Mouse (Mus musculus): ENCODE results near the gene Rpgrip1. TPM values are rescaled to one million over a fixed set of nuclear protein-coding genes. Genes with fewer than 3 reads are reported as not detected.

Gene Rpgrip1
- polyA plus RNA-seq, 1 experiment from 2014 or later: 59.3 TPM

DNA sequence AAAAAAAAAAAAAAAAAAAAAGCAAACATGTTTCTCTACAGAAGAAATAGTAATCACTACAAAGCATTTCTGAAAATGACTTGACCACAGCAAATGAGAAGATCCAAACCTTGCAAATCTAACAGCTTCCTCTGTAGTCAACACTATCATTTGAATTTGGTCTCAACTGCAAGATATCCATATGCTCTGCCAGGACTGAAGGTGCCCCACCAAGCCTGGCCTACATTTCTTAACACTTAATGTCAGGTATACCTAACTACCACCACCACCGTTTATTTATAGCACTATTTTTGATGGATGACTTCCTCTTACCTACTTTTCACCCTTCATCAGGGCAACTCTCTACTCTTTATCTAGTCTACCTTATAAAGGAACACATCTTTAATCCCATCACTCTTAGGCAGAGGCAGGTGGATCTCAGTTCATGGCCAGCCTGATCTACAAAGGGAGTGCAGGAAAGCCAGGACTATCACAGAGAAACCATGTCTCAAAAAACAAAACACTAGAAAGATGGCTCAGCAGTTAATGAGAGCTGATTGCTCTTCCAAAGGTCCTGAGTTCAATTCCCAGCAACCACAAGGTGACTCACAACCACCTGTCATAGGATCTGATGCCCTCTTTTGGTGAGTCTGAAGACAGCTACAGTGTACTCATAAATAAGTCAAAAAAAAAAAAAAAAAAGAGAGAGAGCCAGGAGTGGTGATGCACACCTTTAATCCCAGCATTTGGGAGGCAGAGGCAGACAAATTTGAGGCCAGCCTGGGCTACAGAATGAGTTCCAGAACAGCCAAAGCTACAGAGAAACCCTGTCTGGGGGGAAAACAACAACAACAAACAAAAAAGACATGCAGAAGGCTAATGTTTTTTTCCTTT lies 9.0 kb upstream of the Rpgrip1 start:
- Histone ChIP-seq H3K36me3 (peaks cover 9% of the 10 kb centered on the region), H3K4me2 (peak overlapping the region; percentile 59), H3K9me3 (no peaks in the 10 kb centered on the region), H3K4me3 (peak overlapping the region; percentile 87; the same call in 1 of the 2 replicates), H3K27ac (no peak overlapping the region), H3K4me1 (peaks cover 22% of the 10 kb centered on the region), H3K27me3 (no peaks in the 10 kb centered on the region), H3K9ac (no peak overlapping the region)
- 61% methylated on average over 1 of the region's 1 CpGs for WGBS
- no peak for ATAC-seq (ENCODE audit: insufficient number of reproducible peaks, low FRiP score, low TSS enrichment, low read depth)

GRCm38 (mm10) chr14:52103474-52103855 lies 7.0 kb upstream of the Rpgrip1 start:
- Histone ChIP-seq H3K9ac (peak overlapping the region; percentile 97), H3K27me3 (no peaks in the 10 kb centered on the region), H3K36me3 (peaks cover 9% of the 10 kb centered on the region), H3K27ac (peak overlapping the region; percentile 97), H3K4me1 (peaks cover 25% of the 10 kb centered on the region), H3K4me2 (peak overlapping the region; percentile 59), H3K4me3 (peak overlapping the region; percentile 87), H3K9me3 (no peaks in the 10 kb centered on the region)
- WGBS: under 1% methylated on average over 29 of the region's 30 CpGs
- ATAC-seq (ENCODE audit: insufficient number of reproducible peaks, low FRiP score, low TSS enrichment, low read depth): no peak

- Histone ChIP-seq H3K4me1 (peaks cover 25% of the 10 kb centered on the region), H3K4me2 (peak within 1 kb of the TSS; percentile 59), H3K9me3 (no peaks in the 10 kb centered on the region), H3K9ac (peak within 1 kb of the TSS; percentile 97), H3K27me3 (no peaks in the 10 kb centered on the region), H3K4me3 (peak within 1 kb of the TSS; percentile 87), H3K36me3 (peaks cover 9% of the 10 kb centered on the region), H3K27ac (peak within 1 kb of the TSS; percentile 97)
- ATAC-seq (ENCODE audit: insufficient number of reproducible peaks, low FRiP score, low TSS enrichment, low read depth): peak; percentile 98
- under 1% methylated on average over 50 of the region's 50 CpGs for WGBS
These were observed 6.4 kb upstream of the Rpgrip1 start, which contains the start of gene Hnrnpc for GRCm38 (mm10) chr14:52103856-52104676. TSS of gene Hnrnpc (minus strand) at chr14:52104028.

- Histone ChIP-seq H3K9me3 (no peaks in the 10 kb centered on the region), H3K4me1 (peaks cover 25% of the 10 kb centered on the region), H3K36me3 (peaks cover 9% of the 10 kb centered on the region), H3K27me3 (no peaks in the 10 kb centered on the region), H3K4me2 (peak overlapping the region; percentile 46), H3K9ac (peak overlapping the region; percentile 29), H3K4me3 (peak overlapping the region; percentile 87), H3K27ac (peak overlapping the region; percentile 92)
- WGBS: 27% methylated on average over 7 of the region's 7 CpGs
- no peak; the same call in 1 of the 2 replicates for ATAC-seq (ENCODE audit: insufficient number of reproducible peaks, low FRiP score, low TSS enrichment, low read depth)
These were observed 5.7 kb upstream of the Rpgrip1 start for GRCm38 (mm10) chr14:52104677-52105285.

GRCm38 (mm10) chr14:52105308-52105707 lies 5.2 kb upstream of the Rpgrip1 start:
- no peaks in the 10 kb centered on the region for H3K27me3 ChIP-seq
- no peak overlapping the region for H3K4me3 ChIP-seq
- H3K4me2 ChIP-seq: no peak overlapping the region
- no peaks in the 10 kb centered on the region for H3K9me3 ChIP-seq
- H3K27ac ChIP-seq: no peak overlapping the region
- peaks cover 25% of the 10 kb centered on the region for H3K4me1 ChIP-seq
- H3K36me3 ChIP-seq: peaks cover 9% of the 10 kb centered on the region
- H3K9ac ChIP-seq: no peak overlapping the region
- 52% methylated on average over 2 of the region's 2 CpGs for WGBS
- ATAC-seq (ENCODE audit: insufficient number of reproducible peaks, low FRiP score, low TSS enrichment, low read depth): no peak

GRCm38 (mm10) chr14:52106741-52107140 lies 3.8 kb upstream of the Rpgrip1 start:
- WGBS: 7% methylated on average over 10 of the region's 10 CpGs
- no peaks in the 10 kb centered on the region for H3K27me3 ChIP-seq
- no peak overlapping the region for H3K4me3 ChIP-seq
- peaks cover 18% of the 10 kb centered on the region for H3K4me1 ChIP-seq
- H3K4me2 ChIP-seq: 0 out of 2 replicates have a peak overlapping the region, but pooled peaks have one; percentile 19
- H3K36me3 ChIP-seq: peaks cover 4% of the 10 kb centered on the region; the same call in 1 of the 2 replicates
- no peak for ATAC-seq (ENCODE audit: insufficient number of reproducible peaks, low FRiP score, low TSS enrichment, low read depth)
- no peaks in the 10 kb centered on the region for H3K9me3 ChIP-seq
- peak overlapping the region; percentile 84 for H3K27ac ChIP-seq
- H3K9ac ChIP-seq: no peak overlapping the region

- 84% methylated on average over 2 of the region's 2 CpGs for WGBS
- no peaks in the 10 kb centered on the region for H3K27me3 ChIP-seq
- no peak overlapping the region for H3K9ac ChIP-seq
- H3K36me3 ChIP-seq: no peaks in the 10 kb centered on the region
- no peak overlapping the region for H3K4me3 ChIP-seq
- no peaks in the 10 kb centered on the region for H3K9me3 ChIP-seq
- no peak overlapping the region for H3K4me2 ChIP-seq
- no peak for ATAC-seq (ENCODE audit: insufficient number of reproducible peaks, low FRiP score, low TSS enrichment, low read depth)
- H3K27ac ChIP-seq: no peak overlapping the region
- 0 out of 2 replicates have a peak, but pooled peaks cover 9% of the 10 kb centered on the region for H3K4me1 ChIP-seq
These were observed 2.5 kb upstream of the Rpgrip1 start for GRCm38 (mm10) chr14:52108025-52108424.

DNA sequence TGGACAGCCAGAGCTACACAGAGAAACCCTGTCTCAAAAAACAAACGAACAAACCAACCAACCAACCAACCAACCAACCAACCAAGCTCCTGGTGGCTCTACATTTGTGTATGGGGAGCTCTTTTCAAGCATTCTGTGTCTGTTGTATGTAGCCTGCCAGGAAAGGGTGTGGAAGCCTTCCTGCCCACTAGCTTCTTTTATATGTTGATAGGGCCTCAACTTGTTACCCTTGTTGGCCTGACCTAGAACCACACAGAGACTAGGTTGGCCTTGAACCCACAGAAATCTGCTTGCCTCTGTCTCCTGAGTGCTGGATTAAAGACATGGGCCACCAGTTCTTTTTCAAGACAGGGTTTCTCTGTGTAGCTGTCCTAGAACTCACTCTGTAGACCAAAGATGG lies 3.6 kb downstream of the Rpgrip1 start:
- Histone ChIP-seq H3K4me1 (0 out of 2 replicates have a peak, but pooled peaks cover 4% of the 10 kb centered on the region), H3K9ac (no peak overlapping the region), H3K4me3 (no peak overlapping the region), H3K36me3 (no peaks in the 10 kb centered on the region), H3K4me2 (no peak overlapping the region), H3K9me3 (no peaks in the 10 kb centered on the region), H3K27ac (no peak overlapping the region), H3K27me3 (no peaks in the 10 kb centered on the region)
- WGBS: 61% methylated on average over 1 of the region's 1 CpGs
- ATAC-seq (ENCODE audit: insufficient number of reproducible peaks, low FRiP score, low TSS enrichment, low read depth): no peak

DNA sequence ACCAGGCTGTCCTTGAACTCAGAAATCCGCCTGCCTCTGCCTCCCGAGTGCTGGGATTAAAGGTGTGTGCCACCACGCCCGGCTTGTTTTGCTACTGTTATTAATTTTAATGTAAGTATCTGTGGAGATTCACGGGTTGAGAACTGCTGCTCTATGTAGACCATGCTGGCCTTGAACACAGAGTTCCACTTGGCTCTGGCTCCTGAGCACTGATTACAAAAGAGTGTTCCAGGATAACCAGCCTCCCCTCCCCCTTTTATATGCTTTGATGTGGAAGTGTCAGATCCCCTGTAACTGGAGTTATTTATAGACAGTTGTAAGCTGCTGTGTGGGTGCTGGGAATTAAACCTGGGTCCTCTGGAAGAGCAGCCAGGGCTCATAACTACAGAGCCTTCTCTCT lies 6.7 kb downstream of the Rpgrip1 start:
- no peak for ATAC-seq (ENCODE audit: insufficient number of reproducible peaks, low FRiP score, low TSS enrichment, low read depth)
- H3K4me2 ChIP-seq: no peak overlapping the region
- WGBS: 90% methylated on average over 5 of the region's 5 CpGs
- H3K27me3 ChIP-seq: no peaks in the 10 kb centered on the region
- H3K4me3 ChIP-seq: no peak overlapping the region
- H3K4me1 ChIP-seq: 0 out of 2 replicates have a peak, but pooled peaks cover 4% of the 10 kb centered on the region
- no peaks in the 10 kb centered on the region for H3K36me3 ChIP-seq
- H3K27ac ChIP-seq: no peak overlapping the region
- no peak overlapping the region for H3K9ac ChIP-seq
- H3K9me3 ChIP-seq: no peaks in the 10 kb centered on the region

- no peak overlapping the region for H3K9ac ChIP-seq
- H3K27ac ChIP-seq: peak overlapping the region; percentile 80
- WGBS: 25% methylated on average over 8 of the region's 8 CpGs
- peak overlapping the region; percentile 51 for H3K4me3 ChIP-seq
- no peak; the same call in 1 of the 2 replicates for ATAC-seq (ENCODE audit: insufficient number of reproducible peaks, low FRiP score, low TSS enrichment, low read depth)
- H3K36me3 ChIP-seq: no peaks in the 10 kb centered on the region
- 0 out of 2 replicates have a peak, but pooled peaks cover 4% of the 10 kb centered on the region for H3K4me1 ChIP-seq
- no peaks in the 10 kb centered on the region for H3K27me3 ChIP-seq
- no peaks in the 10 kb centered on the region for H3K9me3 ChIP-seq
- H3K4me2 ChIP-seq: peak overlapping the region; percentile 80
These were observed 7.9 kb downstream of the Rpgrip1 start for GRCm38 (mm10) chr14:52118456-52118822.

DNA sequence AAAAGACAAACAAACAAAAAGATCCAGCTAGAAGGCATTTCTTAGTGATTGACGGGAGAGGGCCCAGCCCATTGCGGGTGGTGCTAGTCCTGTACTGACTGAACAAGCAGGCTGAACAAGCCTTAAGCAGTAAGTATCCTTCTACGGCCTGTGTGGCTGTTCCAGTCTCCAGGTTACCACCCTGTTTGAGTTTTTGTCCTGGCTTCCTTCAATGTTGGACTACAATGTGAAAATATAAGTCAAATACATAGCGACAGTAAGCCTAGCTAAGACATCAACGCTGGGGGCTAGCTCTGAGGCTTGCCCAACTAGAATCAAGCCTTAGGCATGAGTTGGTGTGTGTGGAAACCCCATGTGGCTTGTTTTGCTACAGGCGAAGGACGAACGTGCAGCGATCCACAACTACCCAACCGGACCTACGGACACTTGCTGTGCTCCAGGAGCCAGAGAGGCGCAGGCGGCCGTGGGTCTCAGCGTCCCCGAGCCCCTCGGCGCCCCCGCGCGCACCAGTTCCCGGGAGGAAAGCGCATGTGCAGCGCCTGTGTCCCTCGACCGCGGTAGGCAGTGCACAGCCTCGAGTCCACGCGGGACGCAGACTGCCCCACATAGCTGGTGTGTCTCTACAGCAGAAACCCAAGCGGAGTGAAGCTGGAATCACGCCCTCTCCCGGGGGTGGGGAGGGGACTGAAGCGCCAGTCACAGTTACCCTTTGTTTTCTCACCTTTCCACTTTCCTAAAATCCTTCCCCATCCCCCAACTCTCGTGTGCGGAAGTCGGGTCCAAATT lies 8.5 kb downstream of the Rpgrip1 start:
- 0 out of 2 replicates have a peak, but pooled peaks cover 4% of the 10 kb centered on the region for H3K4me1 ChIP-seq
- WGBS: under 1% methylated on average over 38 of the region's 38 CpGs
- H3K4me3 ChIP-seq: peak overlapping the region; percentile 51
- ATAC-seq (ENCODE audit: insufficient number of reproducible peaks, low FRiP score, low TSS enrichment, low read depth): peak; percentile 81; the same call in 1 of the 2 replicates
- H3K27me3 ChIP-seq: no peaks in the 10 kb centered on the region
- H3K4me2 ChIP-seq: peak overlapping the region; percentile 80
- H3K9me3 ChIP-seq: no peaks in the 10 kb centered on the region
- H3K36me3 ChIP-seq: no peaks in the 10 kb centered on the region
- H3K27ac ChIP-seq: peak overlapping the region; percentile 80
- peak overlapping the region; percentile 43 for H3K9ac ChIP-seq

Measured in limb, embryonic 15.5 days (tissue).